Mouse (Mus musculus) ES-CJ7 (cell line): ENCODE data around the gene Nid1.

Source experiments
- DNase-seq: peaks from one replicate; pipeline ENCODE4 v3.0.0; 2011; ENCODE audit warnings: low read depth, low spot score

Gene Nid1

GRCm38 (mm10) chr13:13489861-13490260 is 52.5 kb downstream of the Nid1 start:
- DNase-seq = no peak

GRCm38 (mm10) chr13:13492151-13492550 is 54.8 kb downstream of the Nid1 start:
- no peak for DNase-seq

- DNase-seq = no peak
Observed at GRCm38 (mm10) chr13:13493517-13493916, 56.2 kb downstream of the Nid1 start.

GRCm38 (mm10) chr13:13498022-13498421 is 60.7 kb downstream of the Nid1 start:
- no peak for DNase-seq

- DNase-seq = no peak
Observed at GRCm38 (mm10) chr13:13502406-13502805, 65.1 kb downstream of the Nid1 start.

GRCm38 (mm10) chr13:13503695-13504386 is 66.5 kb downstream of the Nid1 start:
- no peak for DNase-seq

- DNase-seq = no peak
Observed at GRCm38 (mm10) chr13:13505063-13505462, 67.7 kb downstream of the Nid1 start.

GRCm38 (mm10) chr13:13506556-13506955 is 69.2 kb downstream of the Nid1 start:
- DNase-seq = no peak

GRCm38 (mm10) chr13:13514861-13515260 is 77.5 kb downstream of the Nid1 start:
- no peak for DNase-seq

- DNase-seq = peak; percentile 90
Observed at GRCm38 (mm10) chr13:13516376-13517225, 79.2 kb downstream of the Nid1 start.

GRCm38 (mm10) chr13:13518114-13518513 is 80.8 kb downstream of the Nid1 start:
- no peak for DNase-seq

- DNase-seq = no peak
Observed at GRCm38 (mm10) chr13:13520436-13520835, 83.1 kb downstream of the Nid1 start.

- DNase-seq = no peak
Observed at GRCm38 (mm10) chr13:13523625-13524584, 86.6 kb downstream of the Nid1 start.

- no peak for DNase-seq
Observed at GRCm38 (mm10) chr13:13525205-13525604, 87.9 kb downstream of the Nid1 start.

GRCm38 (mm10) chr13:13525877-13526276 is 88.5 kb downstream of the Nid1 start:
- DNase-seq = no peak

- no peak for DNase-seq
Observed at GRCm38 (mm10) chr13:13529115-13529542, 91.8 kb downstream of the Nid1 start.

- no peak for DNase-seq
Observed at GRCm38 (mm10) chr13:13530913-13531312, 93.6 kb downstream of the Nid1 start.

GRCm38 (mm10) chr13:13531923-13532322 is 94.6 kb downstream of the Nid1 start:
- no peak for DNase-seq

GRCm38 (mm10) chr13:13536555-13536954 is 99.2 kb downstream of the Nid1 start:
- DNase-seq = no peak

GRCm38 (mm10) chr13:13537272-13538015 is 100.1 kb downstream of the Nid1 start:
- DNase-seq = no peak
